Mouse (Mus musculus) hindbrain, embryonic 16.5 days (tissue): ENCODE results near the gene Lrrc4. TPM values are rescaled to one million over a fixed set of nuclear protein-coding genes. Genes with fewer than 3 reads are reported as not detected.

Experiments used
- ATAC-seq: fragments of 200-750 bp; cut with Nextera tagmentation; 2 replicates; pipeline ENCODE4 v1.8.0; 2017; ENCODE audit warnings: moderate TSS enrichment, moderate library complexity
- H3K27ac ChIP-seq: fragments of 300-500 bp; sonication (generic); 2 replicates; pipeline ENCODE4 v1.5.1; 2014; ENCODE audit warnings: low read depth, mild to moderate bottlenecking, control low read depth, low read length, moderate library complexity
- H3K27me3 ChIP-seq: fragments of 300-500 bp; sonication (generic); replicated peaks from 2 replicates; pipeline ENCODE4 v1.6.1; 2014; ENCODE audit warnings: low read length; ENCODE audit not compliant: control insufficient read depth, insufficient read depth
- H3K36me3 ChIP-seq: fragments of 300-500 bp; sonication (generic); 2 replicates; pipeline ENCODE4 v1.6.1; 2014; ENCODE audit warnings: mild to moderate bottlenecking, low read length, moderate library complexity, mixed read lengths; ENCODE audit not compliant: control insufficient read depth, insufficient read depth
- H3K4me1 ChIP-seq: fragments of 300-500 bp; sonication (generic); 2 replicates; pipeline ENCODE4 v1.6.1; 2014; ENCODE audit warnings: low read depth, low read length; ENCODE audit not compliant: control insufficient read depth, insufficient read depth
- H3K4me2 ChIP-seq: fragments of 300-500 bp; sonication (generic); 2 replicates; pipeline ENCODE4 v1.6.1; 2014; ENCODE audit warnings: mild to moderate bottlenecking, low read length, control low read depth, moderate library complexity
- H3K4me3 ChIP-seq: fragments of 300-500 bp; sonication (generic); 2 replicates; pipeline ENCODE4 v1.5.1; 2014; ENCODE audit warnings: mild to moderate bottlenecking, low read length, control low read depth, moderate library complexity
- H3K9ac ChIP-seq: fragments of 300-500 bp; sonication (generic); 2 replicates; pipeline ENCODE4 v1.6.1; 2014; ENCODE audit warnings: low read depth, mild to moderate bottlenecking, control low read depth, low read length, moderate library complexity
- H3K9me3 ChIP-seq: fragments of 300-500 bp; sonication (generic); 2 replicates; pipeline ENCODE4 v1.6.1; 2014; ENCODE audit warnings: mild to moderate bottlenecking, low read length, moderate library complexity; ENCODE audit not compliant: control insufficient read depth
- WGBS: fragments of 180-500 bp; shearing (Covaris S2); extraction: QIAGEN DNeasy Blood & Tissue Kit; methylation state at CpG from one replicate; pipeline ENCODE4 v1.1.7; 2014; 5-methylcytosine and 5-hydroxymethylcytosine counted together
- polyA plus RNA-seq: library from polyadenylated mRNA; unstranded; fragments of >200 nt; fragmentation: Nextera tagmentation; extraction: Ambion mirVana; gene quantifications from 2 replicates; pipeline ENCODE4 v1.2.1, GENCODE M21; 2015

Gene Lrrc4
- polyA plus RNA-seq, 1 experiment from 2014 or later: 7.2 TPM

DNA sequence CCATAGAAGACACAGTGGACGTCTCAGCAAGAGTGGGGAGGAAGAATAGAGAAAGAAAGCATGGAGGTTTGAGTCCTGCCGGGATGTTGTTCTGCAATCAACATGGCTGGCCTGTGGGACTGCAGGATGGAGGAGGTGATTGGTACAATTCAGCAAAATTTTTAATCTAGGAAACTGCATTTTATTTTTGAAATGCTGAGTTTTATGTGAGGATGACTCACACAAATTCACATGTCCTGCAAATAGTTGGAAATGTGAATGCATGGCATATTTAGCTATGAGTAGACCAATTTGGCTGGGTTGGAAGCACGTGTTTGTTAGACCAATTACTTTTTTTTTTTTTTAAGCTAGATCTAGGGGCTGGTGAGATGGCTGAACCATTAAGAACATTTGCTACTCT lies 134.3 kb downstream of the Lrrc4 start:
- H3K27me3 ChIP-seq: no peaks in the 10 kb centered on the region
- H3K4me3 ChIP-seq: no peak overlapping the region
- 87% methylated on average over 3 of the region's 3 CpGs for WGBS
- H3K9me3 ChIP-seq: no peaks in the 10 kb centered on the region
- no peak overlapping the region for H3K27ac ChIP-seq
- no peak for ATAC-seq
- no peak overlapping the region for H3K4me2 ChIP-seq
- no peaks in the 10 kb centered on the region for H3K4me1 ChIP-seq
- no peak overlapping the region for H3K9ac ChIP-seq
- no peaks in the 10 kb centered on the region for H3K36me3 ChIP-seq

- Histone ChIP-seq H3K27me3 (no peaks in the 10 kb centered on the region), H3K4me1 (no peaks in the 10 kb centered on the region), H3K9ac (no peak overlapping the region), H3K27ac (no peak overlapping the region), H3K4me2 (no peak overlapping the region), H3K9me3 (no peaks in the 10 kb centered on the region), H3K36me3 (no peaks in the 10 kb centered on the region), H3K4me3 (no peak overlapping the region)
- no peak for ATAC-seq
Measured at GRCm38 (mm10) chr6:28692659-28693058, 138.9 kb downstream of the Lrrc4 start.

DNA sequence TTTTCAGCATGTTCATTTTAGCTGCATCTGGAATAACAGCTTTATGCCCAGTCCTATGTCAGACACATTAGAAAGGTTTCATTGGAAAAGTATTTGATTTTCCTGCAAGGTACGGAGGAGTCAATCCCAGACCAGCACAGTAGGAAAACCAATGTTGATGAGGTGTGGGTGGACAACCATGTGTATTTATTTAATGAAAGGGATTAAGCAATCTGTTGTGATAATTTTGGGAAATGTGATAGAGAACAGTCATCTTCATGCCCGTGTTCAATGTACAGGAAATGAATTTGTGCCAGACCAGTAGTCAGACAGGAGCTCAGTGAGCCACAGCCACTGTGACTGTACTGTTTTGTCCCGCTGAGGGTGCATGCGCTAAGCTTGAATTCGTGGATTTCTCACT lies 143.8 kb downstream of the Lrrc4 start:
- ATAC-seq: no peak
- WGBS: 88% methylated on average over 5 of the region's 5 CpGs
- no peak overlapping the region for H3K4me2 ChIP-seq

GRCm38 (mm10) chr6:28685745-28686144 lies 145.8 kb downstream of the Lrrc4 start:
- no peak for ATAC-seq
- Histone ChIP-seq H3K4me1 (no peaks in the 10 kb centered on the region), H3K27ac (no peak overlapping the region), H3K36me3 (no peaks in the 10 kb centered on the region), H3K4me2 (no peak overlapping the region), H3K4me3 (no peak overlapping the region), H3K9me3 (no peaks in the 10 kb centered on the region), H3K27me3 (no peaks in the 10 kb centered on the region), H3K9ac (no peak overlapping the region)
- 82% methylated on average over 5 of the region's 5 CpGs for WGBS

More for the DNA sequence above, 143.8 kb downstream of the Lrrc4 start:
- Histone ChIP-seq H3K36me3 (no peaks in the 10 kb centered on the region), H3K27ac (no peak overlapping the region), H3K4me1 (no peaks in the 10 kb centered on the region), H3K27me3 (no peaks in the 10 kb centered on the region), H3K9ac (no peak overlapping the region), H3K4me3 (no peak overlapping the region), H3K9me3 (no peaks in the 10 kb centered on the region)

- WGBS: 47% methylated on average over 3 of the region's 3 CpGs
Measured at GRCm38 (mm10) chr6:28685052-28685451, 146.5 kb downstream of the Lrrc4 start.

GRCm38 (mm10) chr6:28681521-28682457 lies 149.8 kb downstream of the Lrrc4 start:
- Histone ChIP-seq H3K9me3 (no peaks in the 10 kb centered on the region), H3K4me2 (no peak overlapping the region), H3K27me3 (no peaks in the 10 kb centered on the region), H3K4me1 (no peaks in the 10 kb centered on the region), H3K27ac (no peak overlapping the region), H3K9ac (no peak overlapping the region), H3K4me3 (no peak overlapping the region), H3K36me3 (no peaks in the 10 kb centered on the region)
- ATAC-seq: no peak
- WGBS: 88% methylated on average over 8 of the region's 8 CpGs

More at GRCm38 (mm10) chr6:28685052-28685451, 146.5 kb downstream of the Lrrc4 start:
- Histone ChIP-seq H3K4me1 (no peaks in the 10 kb centered on the region), H3K27me3 (no peaks in the 10 kb centered on the region), H3K4me3 (no peak overlapping the region), H3K36me3 (no peaks in the 10 kb centered on the region), H3K9ac (no peak overlapping the region), H3K27ac (no peak overlapping the region), H3K9me3 (no peaks in the 10 kb centered on the region), H3K4me2 (no peak overlapping the region)
- no peak for ATAC-seq

GRCm38 (mm10) chr6:28680537-28680936 lies 151.0 kb downstream of the Lrrc4 start:
- Histone ChIP-seq H3K9ac (no peak overlapping the region), H3K4me1 (no peaks in the 10 kb centered on the region), H3K36me3 (no peaks in the 10 kb centered on the region), H3K4me3 (no peak overlapping the region), H3K27ac (no peak overlapping the region), H3K4me2 (no peak overlapping the region), H3K27me3 (no peaks in the 10 kb centered on the region), H3K9me3 (no peaks in the 10 kb centered on the region)
- WGBS: 84% methylated on average over 4 of the region's 4 CpGs
- ATAC-seq: no peak

DNA sequence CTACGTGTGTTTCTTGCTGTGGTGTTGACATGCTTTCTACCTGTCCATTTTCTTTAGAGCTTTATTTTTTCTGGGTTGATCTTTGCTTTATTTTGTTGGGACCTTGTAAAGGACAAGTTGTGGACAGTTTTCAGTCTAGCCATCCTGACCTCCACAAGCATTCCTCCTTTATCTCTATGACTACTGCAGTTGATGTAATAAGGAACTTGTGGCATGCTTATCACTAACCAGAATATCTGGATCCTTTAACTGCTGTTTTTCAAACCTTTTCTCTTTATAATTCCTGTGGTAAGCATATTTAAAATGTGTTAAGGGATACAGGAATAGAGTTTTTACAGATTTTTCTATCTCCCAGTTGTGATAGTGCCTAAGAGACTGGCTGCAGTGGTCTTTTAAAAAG lies 152.7 kb downstream of the Lrrc4 start:
- no peak overlapping the region for H3K27ac ChIP-seq
- no peaks in the 10 kb centered on the region for H3K36me3 ChIP-seq
- no peak overlapping the region for H3K4me3 ChIP-seq
- H3K4me2 ChIP-seq: no peak overlapping the region
- no peak overlapping the region for H3K9ac ChIP-seq
- no peak for ATAC-seq
- WGBS: 81% methylated on average over 1 of the region's 1 CpGs
- no peaks in the 10 kb centered on the region for H3K9me3 ChIP-seq
- H3K27me3 ChIP-seq: no peaks in the 10 kb centered on the region
- H3K4me1 ChIP-seq: no peaks in the 10 kb centered on the region

- no peaks in the 10 kb centered on the region for H3K36me3 ChIP-seq
- H3K4me3 ChIP-seq: no peak overlapping the region
- H3K4me2 ChIP-seq: no peak overlapping the region
- WGBS: 100% methylated on average over 1 of the region's 1 CpGs
- no peak overlapping the region for H3K9ac ChIP-seq
- no peaks in the 10 kb centered on the region for H3K27me3 ChIP-seq
- no peak overlapping the region for H3K27ac ChIP-seq
- no peak for ATAC-seq
- no peaks in the 10 kb centered on the region for H3K4me1 ChIP-seq
- no peaks in the 10 kb centered on the region for H3K9me3 ChIP-seq
Measured at GRCm38 (mm10) chr6:28674686-28675085, 156.9 kb downstream of the Lrrc4 start.
